Mouse (Mus musculus): Measurements from ENCODE around the gene Zfp668.

GRCm38 (mm10) chr7:127840886-127841285 lies 35.7 kb downstream of the Zfp668 start:
- TF ChIP-seq CTCF (IDR thresholded peaks at IDR 0.05; ENCODE audit: low read depth) (no peak), EP300 (IDR thresholded peaks at IDR 0.05; ENCODE audit: low read depth) (no peak)
